Mouse (Mus musculus) spleen, embryonic (tissue): ENCODE measurements around the gene Deaf1.

ENCODE experiments used
- CTCF ChIA-PET: fragments of 350-600 bp; sonication (Branson Sonifier 250); formaldehyde crosslinking; loops from one replicate; lab custom pipeline; 2022; lab: Charles Lee

Gene Deaf1

GRCm38 (mm10) chr7:141340476-141340875, 13.0 kb upstream of the Deaf1 start:
- CTCF ChIA-PET: no interaction called here

GRCm38 (mm10) chr7:141340023-141340422, 12.5 kb upstream of the Deaf1 start:
- CTCF ChIA-PET: no interaction called here

GRCm38 (mm10) chr7:141339215-141339920, 11.9 kb upstream of the Deaf1 start:
- CTCF ChIA-PET: interaction anchor here (0.6 kb wide), 1 partner anchor 19 kb away, joined by 4 read pairs; no protein-coding TSS in a partner anchor

GRCm38 (mm10) chr7:141338576-141339131, 11.2 kb upstream of the Deaf1 start, which contains the start of gene Eps8l2:
Gene Eps8l2, plus strand, starts transcription at chr7:141338880.
- CTCF ChIA-PET: interaction anchor here (0.5 to 0.7 kb wide), 3 partner anchors 20 to 288 kb away, joined by 3 to 6 read pairs (median 4); no protein-coding TSS in a partner anchor

GRCm38 (mm10) chr7:141337716-141338416, 10.4 kb upstream of the Deaf1 start:
- CTCF ChIA-PET: no interaction called here

- CTCF ChIA-PET: no interaction called here
Measured at GRCm38 (mm10) chr7:141336296-141336695, 8.8 kb upstream of the Deaf1 start.

- CTCF ChIA-PET: no interaction called here
Measured at GRCm38 (mm10) chr7:141335682-141336081, 8.2 kb upstream of the Deaf1 start.

GRCm38 (mm10) chr7:141335044-141335579, 7.6 kb upstream of the Deaf1 start:
- CTCF ChIA-PET: no interaction called here

GRCm38 (mm10) chr7:141331990-141332389, 4.5 kb upstream of the Deaf1 start:
- CTCF ChIA-PET: interaction anchor here (0.6 to 0.7 kb wide), 2 partner anchors 23 to 40 kb away, joined by 4 to 9 read pairs; no protein-coding TSS in a partner anchor

- CTCF ChIA-PET: interaction anchor here (0.7 kb wide), 1 partner anchor 60 kb away, joined by 3 read pairs; no protein-coding TSS in a partner anchor
Measured at GRCm38 (mm10) chr7:141330706-141331105, 3.2 kb upstream of the Deaf1 start.

- CTCF ChIA-PET: interaction anchor here (0.6 to 0.7 kb wide), 2 partner anchors 18 to 26 kb away, joined by 5 to 8 read pairs; no protein-coding TSS in a partner anchor
Measured at GRCm38 (mm10) chr7:141328373-141328990, 992 bp upstream of the Deaf1 start.

- CTCF ChIA-PET: no interaction called here
Measured at GRCm38 (mm10) chr7:141326546-141327446, 694 bp downstream of the Deaf1 start.

GRCm38 (mm10) chr7:141324686-141325085, 2.8 kb downstream of the Deaf1 start:
- CTCF ChIA-PET: no interaction called here

- CTCF ChIA-PET: no interaction called here
Measured at GRCm38 (mm10) chr7:141319446-141319845, 8.0 kb downstream of the Deaf1 start.

GRCm38 (mm10) chr7:141317619-141318132, 9.8 kb downstream of the Deaf1 start:
- CTCF ChIA-PET: no interaction called here

GRCm38 (mm10) chr7:141315974-141316373, 11.5 kb downstream of the Deaf1 start:
- CTCF ChIA-PET: interaction anchor here (1.0 kb wide), 1 partner anchor 51 kb away, joined by 3 read pairs; no protein-coding TSS in a partner anchor

- CTCF ChIA-PET: interaction anchor here (0.9 kb wide), 1 partner anchor 47 kb away, joined by 3 read pairs; no protein-coding TSS in a partner anchor
Measured at GRCm38 (mm10) chr7:141315076-141315475, 12.4 kb downstream of the Deaf1 start.

GRCm38 (mm10) chr7:141314416-141314815, 13.1 kb downstream of the Deaf1 start:
- CTCF ChIA-PET: no interaction called here

- CTCF ChIA-PET: no interaction called here
Measured at GRCm38 (mm10) chr7:141304537-141304936, 23.0 kb downstream of the Deaf1 start.
